Mouse (Mus musculus) heart, adult 9 months (tissue): ENCODE data around the gene Pik3r6.
A peak's percentile ranks its signal among the peaks of the same experiment; 100 is the strongest.

Experiments
- DNase-seq, 2 experiments: peaks; one replicate each; pipeline ENCODE4 v3.0.0; 2022; ENCODE audit warnings: low spot score in 2 of 2

Gene Pik3r6

GRCm38 (mm10) chr11:68487720-68488119 lies 15.1 kb upstream of the Pik3r6 start:
- no peak for DNase-seq

- no peak for DNase-seq
Measured at GRCm38 (mm10) chr11:68488256-68488824, 14.5 kb upstream of the Pik3r6 start.

DNA sequence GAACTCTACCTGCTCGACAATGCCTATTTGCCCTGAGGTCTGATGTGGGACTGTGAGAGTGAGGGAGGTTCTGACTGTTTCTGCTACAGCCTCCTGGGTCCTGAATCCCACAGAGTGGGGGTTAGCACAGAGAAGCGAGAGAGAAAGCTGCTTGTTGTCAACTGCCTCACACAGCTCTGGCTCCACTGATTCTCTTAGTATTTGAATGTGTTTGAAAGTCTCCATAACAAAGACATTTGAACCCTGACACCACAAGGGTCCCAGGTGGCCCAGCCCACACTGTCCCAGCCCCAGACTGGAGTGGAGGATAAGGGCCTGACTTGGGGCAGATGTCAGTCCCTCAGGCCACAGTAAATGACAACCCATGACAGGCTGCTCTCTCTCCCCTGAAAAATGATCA lies 13.6 kb upstream of the Pik3r6 start:
- DNase-seq, result no peak

DNA sequence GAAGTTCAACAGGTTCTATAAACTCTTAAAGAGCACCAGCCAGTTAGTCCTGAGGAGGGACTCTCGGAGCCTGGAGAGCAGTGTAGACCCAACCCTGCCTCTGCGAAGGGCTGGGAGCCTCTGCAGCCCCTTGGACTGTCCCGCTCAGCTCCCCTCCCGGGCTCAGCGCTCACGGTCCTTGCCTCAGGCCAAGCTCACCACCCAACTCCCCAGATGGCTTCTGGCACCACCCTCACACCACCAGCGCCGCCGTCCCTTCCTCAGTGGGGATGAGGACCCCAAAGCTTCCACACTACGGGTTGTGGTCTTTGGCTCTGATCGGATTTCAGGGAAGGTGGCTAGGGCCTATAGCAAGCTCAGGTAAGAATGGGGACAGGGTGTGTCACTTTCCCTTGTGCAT lies 10.2 kb upstream of the Pik3r6 start:
- DNase-seq, result no peak

- DNase-seq, result no peak
Measured at GRCm38 (mm10) chr11:68493760-68494159, 9.1 kb upstream of the Pik3r6 start.

DNA sequence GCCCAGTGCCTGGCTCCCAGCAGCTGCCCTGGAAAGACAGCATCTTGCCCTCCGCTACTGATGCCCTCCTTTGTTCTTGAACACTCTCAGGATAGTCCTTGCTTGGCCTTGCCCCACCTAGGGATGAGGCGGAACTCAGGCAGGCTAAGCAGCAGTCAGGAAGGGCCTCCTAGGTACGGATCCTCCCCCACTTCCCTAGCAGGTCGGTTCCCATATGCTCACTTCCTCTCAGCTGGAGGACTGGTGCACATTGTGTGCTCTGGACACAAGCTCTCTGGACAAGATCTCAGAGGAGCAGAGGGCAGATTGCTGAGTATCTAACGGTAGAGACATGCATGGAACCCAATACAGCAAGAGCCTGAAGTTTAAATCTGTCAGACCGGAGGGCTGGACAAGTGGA lies 5.7 kb upstream of the Pik3r6 start:
- DNase-seq, result peak in 1 of 2 experiments; percentile 45

DNA sequence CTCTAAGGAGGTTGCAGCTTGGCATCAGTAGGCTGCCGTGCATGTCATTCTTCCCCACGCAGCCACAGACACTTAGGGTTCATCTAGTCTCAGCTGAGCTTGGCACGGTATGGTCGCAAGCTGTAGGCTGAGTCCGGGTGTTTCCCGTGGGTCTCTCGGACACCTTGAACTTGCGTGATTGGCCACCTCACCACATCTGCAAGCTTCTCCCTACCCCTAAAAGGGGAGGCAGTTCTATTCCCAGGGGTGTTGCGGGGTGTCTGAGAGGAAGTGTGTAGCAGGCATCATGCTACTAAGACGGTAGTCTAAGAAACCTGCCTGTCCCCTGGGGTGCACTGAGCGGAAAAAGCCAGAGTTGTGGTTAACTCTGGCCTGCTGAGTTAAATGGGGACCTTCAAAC lies 4.3 kb upstream of the Pik3r6 start:
- DNase-seq, result no peak

- no peak for DNase-seq
Measured at GRCm38 (mm10) chr11:68498999-68499699, 3.7 kb upstream of the Pik3r6 start.

GRCm38 (mm10) chr11:68500949-68501350 lies 1.9 kb upstream of the Pik3r6 start:
- DNase-seq, result no peak

DNA sequence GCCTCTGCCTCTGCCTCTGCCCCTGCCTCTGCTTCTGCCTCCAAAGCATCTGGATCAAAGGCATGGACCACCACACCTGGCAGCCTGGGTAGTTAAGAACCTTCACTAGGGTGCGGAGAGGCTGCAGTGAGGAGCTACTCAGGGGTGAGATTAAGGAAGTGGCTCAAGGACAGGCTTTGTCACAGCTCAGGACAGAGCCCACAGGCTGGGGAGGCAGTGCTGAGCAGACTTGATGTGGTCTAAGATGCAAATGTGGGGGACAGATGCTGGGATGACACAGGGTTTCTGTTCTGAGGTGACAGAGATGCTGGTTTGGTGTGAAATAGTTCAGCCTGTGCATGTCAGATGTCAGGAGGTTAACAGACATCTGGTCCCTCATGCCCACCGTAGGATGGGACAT lies 411 bp upstream of the Pik3r6 start:
- no peak for DNase-seq

DNA sequence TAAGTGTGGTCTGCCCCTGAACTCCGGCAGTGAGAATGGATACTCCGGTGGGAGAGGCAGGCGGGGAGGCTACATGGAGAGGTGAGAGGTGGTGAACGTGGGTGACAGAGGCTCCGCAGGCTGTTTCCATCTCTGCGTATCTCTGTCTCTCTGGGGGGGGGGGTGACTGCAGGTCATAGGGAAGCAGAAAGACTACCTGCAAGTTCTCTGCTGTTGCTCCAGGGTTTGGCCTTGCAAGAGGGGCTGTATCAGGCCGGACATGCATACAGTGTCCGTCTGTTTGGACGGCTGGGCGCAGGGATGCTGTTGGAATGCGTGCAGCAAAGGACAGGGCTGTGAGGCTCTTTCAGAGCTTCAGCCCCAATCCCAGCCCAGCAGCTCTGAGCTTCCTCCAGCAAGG lies 2.1 kb downstream of the Pik3r6 start:
- DNase-seq, result no peak

GRCm38 (mm10) chr11:68507246-68507645 lies 4.4 kb downstream of the Pik3r6 start:
- no peak for DNase-seq

GRCm38 (mm10) chr11:68508619-68509018 lies 5.8 kb downstream of the Pik3r6 start:
- no peak for DNase-seq

GRCm38 (mm10) chr11:68509194-68509593 lies 6.4 kb downstream of the Pik3r6 start:
- no peak for DNase-seq

DNA sequence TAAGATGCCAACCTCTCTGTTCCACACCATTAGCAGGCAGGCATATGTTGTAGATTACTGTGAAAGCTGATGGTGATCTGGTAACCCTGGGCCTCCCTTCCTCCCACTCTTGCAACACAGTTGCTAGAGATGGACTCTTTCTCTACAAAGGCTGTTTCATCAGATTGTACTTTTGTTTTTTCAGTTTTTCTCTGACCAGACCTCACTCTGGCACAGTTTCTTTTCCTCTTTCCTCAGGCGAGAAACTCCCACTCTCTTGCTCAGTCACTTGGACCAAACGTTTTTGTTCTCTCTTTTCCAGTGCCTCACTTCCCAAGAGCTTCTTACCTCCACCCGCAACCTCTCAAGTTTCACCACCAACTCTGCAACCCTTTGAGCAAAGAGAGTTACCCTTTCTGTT lies 11.2 kb downstream of the Pik3r6 start:
- no peak for DNase-seq

DNA sequence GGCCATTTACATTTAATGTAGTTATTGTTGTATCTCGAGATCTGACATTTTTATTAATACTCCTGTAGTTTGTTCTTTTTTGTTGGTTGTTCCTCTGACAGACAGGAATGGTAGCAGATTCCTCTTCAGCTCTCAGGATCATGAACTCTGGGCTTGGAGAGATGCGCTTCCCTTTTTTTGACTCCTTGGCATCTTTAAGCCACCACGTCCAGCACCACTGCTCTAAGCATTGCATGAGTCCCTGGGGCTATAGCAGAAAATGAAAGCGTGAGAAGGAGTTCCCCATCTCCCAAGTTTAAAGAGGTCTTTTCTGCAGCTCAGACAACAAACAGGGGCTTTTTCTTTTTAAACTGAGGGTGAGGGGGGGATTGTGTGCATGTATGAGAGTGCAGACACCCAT lies 16.5 kb downstream of the Pik3r6 start:
- no peak for DNase-seq

- no peak for DNase-seq
Measured at GRCm38 (mm10) chr11:68519815-68520214, 17.0 kb downstream of the Pik3r6 start.

DNA sequence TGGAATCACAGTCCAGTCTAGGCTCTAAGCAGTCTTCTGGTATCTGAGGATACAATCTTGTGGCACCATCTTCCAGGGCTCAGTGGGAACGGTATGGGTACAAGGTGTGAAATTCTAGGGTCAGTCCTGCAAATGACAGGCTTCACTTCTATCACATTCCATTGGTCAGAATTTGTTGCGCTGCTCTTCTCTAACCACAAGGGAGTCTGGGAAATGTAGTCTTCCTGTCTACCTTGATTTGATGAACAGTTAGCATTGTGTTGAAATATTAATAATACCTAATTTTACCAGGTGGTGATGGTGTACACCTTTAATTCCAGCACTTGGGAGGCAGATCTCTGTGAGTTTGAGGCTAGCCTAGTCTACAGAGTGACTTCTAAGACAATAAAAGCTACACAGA lies 17.6 kb downstream of the Pik3r6 start:
- no peak for DNase-seq

DNA sequence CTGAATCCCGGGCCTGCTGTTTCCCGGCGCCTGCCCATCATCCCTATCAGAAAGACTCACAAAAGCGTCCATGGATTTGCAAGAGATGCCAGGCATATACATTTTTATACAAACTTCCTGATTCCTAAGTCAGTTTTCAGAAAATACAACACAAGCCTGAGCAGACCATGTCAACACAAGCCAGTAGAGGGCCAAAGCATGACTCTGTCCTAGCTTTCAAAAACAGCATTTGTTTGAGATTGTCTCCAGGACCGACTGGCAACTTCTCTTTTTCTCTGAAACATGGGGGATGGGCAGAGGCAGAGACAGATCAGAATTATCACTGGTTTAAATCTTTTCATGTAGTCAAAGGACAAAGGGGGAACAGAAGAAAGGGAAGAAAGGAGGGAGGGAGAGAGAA lies 18.5 kb downstream of the Pik3r6 start:
- no peak for DNase-seq

GRCm38 (mm10) chr11:68526441-68526840 lies 23.6 kb downstream of the Pik3r6 start:
- no peak for DNase-seq

- DNase-seq, result peak in 1 of 2 experiments; percentile 44
Measured at GRCm38 (mm10) chr11:68531066-68531806, 28.4 kb downstream of the Pik3r6 start.

- no peak for DNase-seq
Measured at GRCm38 (mm10) chr11:68531941-68532535, 29.2 kb downstream of the Pik3r6 start.

DNA sequence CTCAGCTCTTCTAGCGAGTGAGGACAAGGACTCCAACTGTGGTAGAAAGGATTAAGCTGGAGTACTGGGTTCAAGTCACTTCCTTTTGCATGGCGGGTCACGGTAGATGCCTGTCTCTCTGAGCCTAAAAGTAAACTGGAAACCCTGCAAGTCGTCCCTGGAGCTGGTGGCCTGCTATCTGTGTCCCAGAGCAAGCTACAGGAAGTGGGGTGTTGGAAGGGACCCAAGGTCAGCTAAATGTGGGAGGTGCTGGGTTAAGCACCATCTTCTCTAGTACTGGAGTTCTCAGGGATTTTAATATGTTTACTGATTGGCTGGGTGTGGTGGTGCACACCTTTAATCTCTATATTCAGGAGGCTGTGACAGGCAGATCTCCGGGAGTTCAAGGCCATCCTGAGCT lies 30.0 kb downstream of the Pik3r6 start:
- no peak for DNase-seq
